Mouse (Mus musculus) liver, adult 2 months (tissue): ENCODE data around the gene Ccl1.

Source experiments
- CTCF ChIP-seq: fragments of 200-500 bp; IDR thresholded peaks from 2 replicates; pipeline ENCODE4 v1.5.1; 2011; ENCODE audit warnings: low read depth, low read length, control low read depth
- POLR2A ChIP-seq: fragments of 200-500 bp; IDR thresholded peaks from 2 replicates; pipeline ENCODE4 v1.6.1; 2011; ENCODE audit warnings: low read length, control low read depth; ENCODE audit not compliant: insufficient read depth; ENCODE audit errors: extremely low read depth

DNA sequence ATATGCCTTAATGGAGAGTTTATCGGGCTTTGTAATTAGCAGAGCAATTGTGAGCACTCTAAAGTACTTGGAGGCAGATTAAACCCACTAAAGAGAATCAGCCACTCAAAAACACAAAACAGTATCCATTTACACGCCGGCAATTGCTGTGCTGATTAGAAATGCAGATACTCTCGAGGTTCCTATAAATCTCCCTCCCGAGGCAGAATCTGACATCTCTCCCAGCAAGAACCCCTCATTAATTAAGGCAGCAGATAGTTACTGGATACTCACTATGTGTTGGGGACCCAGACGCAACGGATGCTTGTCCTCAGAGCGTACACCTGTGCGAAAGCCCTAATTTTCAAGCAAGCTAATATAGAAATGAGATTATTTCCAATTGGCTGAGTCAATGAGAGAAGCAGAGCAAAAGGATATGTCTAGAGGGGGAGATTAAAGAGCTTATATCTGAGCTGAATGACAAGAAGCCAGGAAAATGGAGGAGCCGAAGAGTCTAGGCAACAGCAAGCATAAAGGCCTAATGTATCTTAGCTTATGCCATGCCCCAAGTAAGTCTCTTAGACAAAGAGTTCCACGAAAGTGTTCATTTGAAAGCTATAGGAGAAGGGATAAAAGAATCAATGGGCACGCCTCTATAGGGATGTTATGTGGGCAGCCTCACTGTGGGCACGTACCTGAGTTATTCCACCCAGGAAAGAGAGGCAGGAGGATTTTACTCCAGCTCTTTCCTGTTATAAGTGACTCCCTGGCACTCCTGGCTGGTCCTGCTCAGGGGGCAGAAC lies 115.5 kb downstream of the Ccl1 start:
- no peak for TF ChIP-seq POLR2A
- TF ChIP-seq CTCF, result no peak
